Mouse (Mus musculus): Measurements from ENCODE around the gene Syn3. TPM values are rescaled to one million over a fixed set of nuclear protein-coding genes. Genes with fewer than 3 reads are reported as not detected.
"Not testable (repeated sequence)": the region's sequence is repeated elsewhere in the genome, so short reads cannot be mapped to it uniquely, and the experiment has no call there.

The Syn3 gene
- polyA plus RNA-seq, 1 experiment from 2014 or later: 2.1 TPM

- Histone ChIP-seq H3K27me3 (replicated peaks) (no peaks in the 10 kb centered on the region), H3K4me2 (replicated peaks) (no peak overlapping the region), H3K36me3 (peaks cover 11% of the 10 kb centered on the region), H3K27ac (no peak overlapping the region), H3K4me3 (replicated peaks) (no peak overlapping the region), H3K9ac (no peak overlapping the region), H3K9me3 (no peaks in the 10 kb centered on the region), H3K4me1 (replicated peaks) (no peaks in the 10 kb centered on the region)
- 90% methylated on average over 1 of the region's 1 CpGs for WGBS
- no peak for ATAC-seq
Observed at GRCm38 (mm10) chr10:86046371-86046770, 452.3 kb downstream of the Syn3 start.

GRCm38 (mm10) chr10:86044066-86044465, 454.6 kb downstream of the Syn3 start:
- peaks cover 8% of the 10 kb centered on the region for H3K36me3 ChIP-seq
- H3K9me3 ChIP-seq: no peaks in the 10 kb centered on the region
- H3K4me2 ChIP-seq (replicated peaks): no peak overlapping the region
- no peaks in the 10 kb centered on the region for H3K27me3 ChIP-seq (replicated peaks)
- no peak overlapping the region for H3K9ac ChIP-seq
- 92% methylated on average over 8 of the region's 8 CpGs for WGBS
- no peak for ATAC-seq
- no peak overlapping the region for H3K27ac ChIP-seq
- no peak overlapping the region for H3K4me3 ChIP-seq (replicated peaks)
- no peaks in the 10 kb centered on the region for H3K4me1 ChIP-seq (replicated peaks)

- Histone ChIP-seq H3K27me3 (replicated peaks) (no peaks in the 10 kb centered on the region), H3K4me1 (replicated peaks) (no peaks in the 10 kb centered on the region), H3K4me3 (replicated peaks) (no peak overlapping the region), H3K9me3 (no peaks in the 10 kb centered on the region), H3K36me3 (peaks cover 8% of the 10 kb centered on the region), H3K27ac (no peak overlapping the region), H3K4me2 (replicated peaks) (no peak overlapping the region), H3K9ac (no peak overlapping the region)
- ATAC-seq: no peak
- 85% methylated on average over 4 of the region's 4 CpGs for WGBS
Observed at GRCm38 (mm10) chr10:86043651-86044050, 455.0 kb downstream of the Syn3 start.

GRCm38 (mm10) chr10:86034007-86034728, 464.5 kb downstream of the Syn3 start:
- Histone ChIP-seq H3K27me3 (replicated peaks) (no peaks in the 10 kb centered on the region), H3K4me3 (replicated peaks) (no peak overlapping the region), H3K4me1 (replicated peaks) (no peaks in the 10 kb centered on the region), H3K27ac (no peak overlapping the region), H3K9me3 (no peaks in the 10 kb centered on the region), H3K9ac (no peak overlapping the region), H3K4me2 (replicated peaks) (no peak overlapping the region), H3K36me3 (peaks cover 5% of the 10 kb centered on the region; the same call in 1 of the 2 replicates)
- WGBS: 63% methylated on average over 2 of the region's 2 CpGs
- ATAC-seq: peak; percentile 42; the same call in 1 of the 2 replicates

- ATAC-seq: peak; percentile 50; the same call in 1 of the 2 replicates
- Histone ChIP-seq H3K27ac (no peak overlapping the region), H3K4me2 (replicated peaks) (no peak overlapping the region), H3K4me3 (replicated peaks) (no peak overlapping the region), H3K36me3 (peaks cover 8% of the 10 kb centered on the region; the same call in 1 of the 2 replicates), H3K9me3 (no peaks in the 10 kb centered on the region), H3K9ac (no peak overlapping the region), H3K4me1 (replicated peaks) (no peaks in the 10 kb centered on the region), H3K27me3 (replicated peaks) (no peaks in the 10 kb centered on the region)
- WGBS: 78% methylated on average over 3 of the region's 3 CpGs
Observed at GRCm38 (mm10) chr10:86032517-86032916, 466.2 kb downstream of the Syn3 start.

- H3K36me3 ChIP-seq: peaks cover 8% of the 10 kb centered on the region; the same call in 1 of the 2 replicates
- H3K4me2 ChIP-seq (replicated peaks): no peak overlapping the region
- H3K27me3 ChIP-seq (replicated peaks): no peaks in the 10 kb centered on the region
- 88% methylated on average over 7 of the region's 7 CpGs for WGBS
- no peak overlapping the region for H3K9ac ChIP-seq
- no peak overlapping the region for H3K4me3 ChIP-seq (replicated peaks)
- no peaks in the 10 kb centered on the region for H3K9me3 ChIP-seq
- H3K4me1 ChIP-seq (replicated peaks): no peaks in the 10 kb centered on the region
- no peak for ATAC-seq
- no peak overlapping the region for H3K27ac ChIP-seq
Observed at GRCm38 (mm10) chr10:86030743-86031142, 468.0 kb downstream of the Syn3 start.

GRCm38 (mm10) chr10:86026807-86027206, 471.9 kb downstream of the Syn3 start:
- H3K4me2 ChIP-seq (replicated peaks); ATAC-seq: not testable (repeated sequence)
- WGBS: 90% methylated on average over 1 of the region's 1 CpGs

GRCm38 (mm10) chr10:86026354-86026753, 472.3 kb downstream of the Syn3 start:
- H3K9ac ChIP-seq: no peak overlapping the region
- H3K4me2 ChIP-seq (replicated peaks): no peak overlapping the region
- H3K9me3 ChIP-seq: no peaks in the 10 kb centered on the region
- no peak overlapping the region for H3K4me3 ChIP-seq (replicated peaks)
- no peaks in the 10 kb centered on the region for H3K27me3 ChIP-seq (replicated peaks)
- 91% methylated on average over 3 of the region's 3 CpGs for WGBS
- ATAC-seq: no peak
- H3K4me1 ChIP-seq (replicated peaks): no peaks in the 10 kb centered on the region; the same call in 1 of the 2 replicates
- peaks cover 4% of the 10 kb centered on the region; the same call in 1 of the 2 replicates for H3K36me3 ChIP-seq
- H3K27ac ChIP-seq: no peak overlapping the region

More at GRCm38 (mm10) chr10:86026807-86027206, 471.9 kb downstream of the Syn3 start:
- not testable (repeated sequence) for H3K27ac ChIP-seq; H3K9me3 ChIP-seq; H3K4me1 ChIP-seq (replicated peaks); H3K27me3 ChIP-seq (replicated peaks); H3K4me3 ChIP-seq (replicated peaks); H3K9ac ChIP-seq; H3K36me3 ChIP-seq

- no peak for ATAC-seq
- H3K9ac ChIP-seq: no peak overlapping the region
- H3K27ac ChIP-seq: no peak overlapping the region
- 90% methylated on average over 2 of the region's 2 CpGs for WGBS
- no peaks in the 10 kb centered on the region for H3K27me3 ChIP-seq (replicated peaks)
- peaks cover 4% of the 10 kb centered on the region; the same call in 1 of the 2 replicates for H3K36me3 ChIP-seq
- H3K4me3 ChIP-seq (replicated peaks): no peak overlapping the region
- no peak overlapping the region for H3K4me2 ChIP-seq (replicated peaks)
- H3K9me3 ChIP-seq: no peaks in the 10 kb centered on the region
- no peaks in the 10 kb centered on the region; the same call in 1 of the 2 replicates for H3K4me1 ChIP-seq (replicated peaks)
Observed at GRCm38 (mm10) chr10:86025906-86026305, 472.8 kb downstream of the Syn3 start.

- H3K4me3 ChIP-seq (replicated peaks): peak overlapping the region; percentile 88
- H3K4me1 ChIP-seq (replicated peaks): no peaks in the 10 kb centered on the region; the same call in 1 of the 2 replicates
- H3K9me3 ChIP-seq: no peaks in the 10 kb centered on the region
- no peaks in the 10 kb centered on the region for H3K36me3 ChIP-seq
- H3K4me2 ChIP-seq (replicated peaks): peak overlapping the region; percentile 62
- no peaks in the 10 kb centered on the region for H3K27me3 ChIP-seq (replicated peaks)
- no peak overlapping the region for H3K27ac ChIP-seq
- no peak for ATAC-seq
- H3K9ac ChIP-seq: no peak overlapping the region
Observed at GRCm38 (mm10) chr10:86023149-86023548, 475.5 kb downstream of the Syn3 start.

- Histone ChIP-seq H3K27ac (peak overlapping the region; percentile 96), H3K4me1 (replicated peaks) (no peaks in the 10 kb centered on the region; the same call in 1 of the 2 replicates), H3K4me3 (replicated peaks) (peak overlapping the region; percentile 88), H3K36me3 (no peaks in the 10 kb centered on the region), H3K4me2 (replicated peaks) (peak overlapping the region; percentile 62), H3K9ac (peak overlapping the region; percentile 87), H3K27me3 (replicated peaks) (no peaks in the 10 kb centered on the region), H3K9me3 (no peaks in the 10 kb centered on the region)
- WGBS: 3% methylated on average over 6 of the region's 6 CpGs
- ATAC-seq: peak; percentile 41
Observed at GRCm38 (mm10) chr10:86022474-86022816, 476.3 kb downstream of the Syn3 start.

GRCm38 (mm10) chr10:86021749-86022473, 476.8 kb downstream of the Syn3 start, which contains the start of gene Fbxo7:
Fbxo7 (plus strand) TSS chr10:86021972.
- Histone ChIP-seq H3K4me3 (replicated peaks) (peak within 1 kb of the TSS; percentile 88), H3K27me3 (replicated peaks) (no peaks in the 10 kb centered on the region), H3K4me2 (replicated peaks) (peak within 1 kb of the TSS; percentile 62), H3K4me1 (replicated peaks) (no peaks in the 10 kb centered on the region; the same call in 1 of the 2 replicates), H3K27ac (peak within 1 kb of the TSS; percentile 96), H3K9me3 (no peaks in the 10 kb centered on the region), H3K36me3 (no peaks in the 10 kb centered on the region), H3K9ac (peak within 1 kb of the TSS; percentile 87)
- ATAC-seq: peak; percentile 98
- under 1% methylated on average over 82 of the region's 82 CpGs for WGBS
